Mouse (Mus musculus) brain, adult 2 months (tissue): Measurements from ENCODE around the gene Gm20481.
"Not testable (repeated sequence)": the region's sequence is repeated elsewhere in the genome, so short reads cannot be mapped to it uniquely, and the experiment has no call there.

ENCODE experiments used
- DNase-seq: peaks from one replicate; pipeline ENCODE4 v3.0.0; 2011; ENCODE audit warnings: low read depth, low spot score

Gene Gm20481

GRCm38 (mm10) chr17:34951636-34952377, 17.9 kb upstream of the Gm20481 start:
- DNase-seq = peak; percentile 53

GRCm38 (mm10) chr17:34952378-34953040, 17.2 kb upstream of the Gm20481 start:
- DNase-seq = peak; percentile 85

- DNase-seq = no peak
Measured at GRCm38 (mm10) chr17:34953258-34953657, 16.5 kb upstream of the Gm20481 start.

- no peak for DNase-seq
Measured at GRCm38 (mm10) chr17:34953904-34954303, 15.8 kb upstream of the Gm20481 start.

- DNase-seq = no peak
Measured at GRCm38 (mm10) chr17:34954831-34955230, 14.9 kb upstream of the Gm20481 start.

GRCm38 (mm10) chr17:34955884-34956283, 13.8 kb upstream of the Gm20481 start:
- no peak for DNase-seq

GRCm38 (mm10) chr17:34956340-34956739, 13.4 kb upstream of the Gm20481 start:
- DNase-seq = no peak

GRCm38 (mm10) chr17:34957291-34957690, 12.4 kb upstream of the Gm20481 start:
- DNase-seq = not testable (repeated sequence)

- DNase-seq = not testable (repeated sequence)
Measured at GRCm38 (mm10) chr17:34957966-34958365, 11.7 kb upstream of the Gm20481 start.

GRCm38 (mm10) chr17:34958734-34959129, 11.0 kb upstream of the Gm20481 start:
- not testable (repeated sequence) for DNase-seq

- peak; percentile 80 for DNase-seq
Measured at GRCm38 (mm10) chr17:34959130-34959778, 10.5 kb upstream of the Gm20481 start, which contains the start of gene Hspa1b. Gene Hspa1b (minus strand): TSS chr17:34959238.

- DNase-seq = no peak
Measured at GRCm38 (mm10) chr17:34959881-34960515, 9.7 kb upstream of the Gm20481 start.

GRCm38 (mm10) chr17:34960702-34961493, 8.8 kb upstream of the Gm20481 start:
- peak; percentile 66 for DNase-seq

GRCm38 (mm10) chr17:34962125-34962524, 7.6 kb upstream of the Gm20481 start:
- DNase-seq = peak; percentile 42

GRCm38 (mm10) chr17:34962841-34963240, 6.9 kb upstream of the Gm20481 start:
- no peak for DNase-seq

- DNase-seq = no peak
Measured at GRCm38 (mm10) chr17:34964640-34965049, 5.1 kb upstream of the Gm20481 start.

- DNase-seq = no peak
Measured at GRCm38 (mm10) chr17:34965627-34966026, 4.1 kb upstream of the Gm20481 start.

- DNase-seq = not testable (repeated sequence)
Measured at GRCm38 (mm10) chr17:34970850-34971249, 1.1 kb downstream of the Gm20481 start.

- DNase-seq = not testable (repeated sequence)
Measured at GRCm38 (mm10) chr17:34971694-34972068, 2.0 kb downstream of the Gm20481 start.

GRCm38 (mm10) chr17:34972069-34972749, 2.5 kb downstream of the Gm20481 start, which contains the start of the genes Hspa1a and Hspa1l:
Gene Hspa1a (minus strand): TSS chr17:34972156.
Gene Hspa1l (plus strand): TSS chr17:34972703.
- DNase-seq = peak; percentile 85
